Mouse (Mus musculus) frontal cortex, postnatal 10 days (tissue): ENCODE measurements around the gene Cdnf.
A peak's percentile ranks its signal among the peaks of the same experiment; 100 is the strongest.

ENCODE experiments used
- DNase-seq, 2 experiments: peaks; one replicate each; pipeline ENCODE4 v3.0.0; 2022; ENCODE audit warnings: low spot score in 2 of 2, mixed read lengths in 1 of 2

Gene Cdnf

GRCm38 (mm10) chr2:3512552-3513454 lies at the start of gene Cdnf, which contains the start of the genes Gm45902 and Hspa14:
Cdnf (plus strand) TSS chr2:3513030.
Gm45902 (minus strand) TSS chr2:3512790.
Hspa14 (minus strand) TSS chr2:3512814.
- DNase-seq = peak; percentile 96 to 97

- DNase-seq = no peak
These were observed 38.9 kb upstream of the Cdnf start for GRCm38 (mm10) chr2:3473891-3474290.

- peak; percentile 45 to 64 for DNase-seq
These were observed 38.4 kb upstream of the Cdnf start for GRCm38 (mm10) chr2:3474361-3474805.

GRCm38 (mm10) chr2:3474861-3475283 lies 38.0 kb upstream of the Cdnf start, which contains the start of gene Suv39h2:
Suv39h2 (minus strand) TSS chr2:3475031.
- DNase-seq = peak; percentile 92 to 96

- no peak for DNase-seq
These were observed 37.0 kb upstream of the Cdnf start for GRCm38 (mm10) chr2:3475746-3476251.

GRCm38 (mm10) chr2:3480239-3480638 lies 32.6 kb upstream of the Cdnf start:
- no peak for DNase-seq

- no peak for DNase-seq
These were observed 23.0 kb upstream of the Cdnf start for GRCm38 (mm10) chr2:3489816-3490215.

- no peak for DNase-seq
These were observed 18.9 kb upstream of the Cdnf start for GRCm38 (mm10) chr2:3493833-3494409.

GRCm38 (mm10) chr2:3499543-3499942 lies 13.3 kb upstream of the Cdnf start:
- DNase-seq = no peak

- DNase-seq = no peak
These were observed 11.9 kb upstream of the Cdnf start for GRCm38 (mm10) chr2:3500886-3501285.

GRCm38 (mm10) chr2:3512076-3512475 lies 754 bp upstream of the Cdnf start:
- DNase-seq = peak in 1 of 2 experiments; percentile 23

GRCm38 (mm10) chr2:3522558-3522957 lies 9.7 kb downstream of the Cdnf start:
- DNase-seq = no peak

GRCm38 (mm10) chr2:3526288-3526687 lies 13.5 kb downstream of the Cdnf start:
- no peak for DNase-seq

GRCm38 (mm10) chr2:3541307-3542079 lies 28.7 kb downstream of the Cdnf start:
- no peak for DNase-seq

GRCm38 (mm10) chr2:3546055-3546454 lies 33.2 kb downstream of the Cdnf start:
- no peak for DNase-seq

GRCm38 (mm10) chr2:3546588-3546987 lies 33.8 kb downstream of the Cdnf start:
- peak in 1 of 2 experiments; percentile 40 for DNase-seq

- DNase-seq = no peak
These were observed 57.4 kb downstream of the Cdnf start, which contains the start of gene Fam107b for GRCm38 (mm10) chr2:3570186-3570585. Fam107b (plus strand) TSS chr2:3570488.

- no peak for DNase-seq
These were observed 57.8 kb downstream of the Cdnf start for GRCm38 (mm10) chr2:3570606-3571005.

GRCm38 (mm10) chr2:3573883-3574282 lies 61.1 kb downstream of the Cdnf start:
- no peak for DNase-seq

GRCm38 (mm10) chr2:3575140-3575539 lies 62.3 kb downstream of the Cdnf start:
- no peak for DNase-seq
